Mouse (Mus musculus) monocyte, adult 59 days (primary cell): ENCODE results near the gene Aif1. TPM values are rescaled to one million over a fixed set of nuclear protein-coding genes. Genes with fewer than 3 reads are reported as not detected.

Source experiments
- total RNA-seq, 2 experiments: library from RNA; stranded (reverse); gene quantifications; one replicate each; pipeline ENCODE4 v1.2.4; 2023

The Aif1 gene
- 100 to 1,000 TPM; 172 to 206 TPM for total RNA-seq

DNA sequence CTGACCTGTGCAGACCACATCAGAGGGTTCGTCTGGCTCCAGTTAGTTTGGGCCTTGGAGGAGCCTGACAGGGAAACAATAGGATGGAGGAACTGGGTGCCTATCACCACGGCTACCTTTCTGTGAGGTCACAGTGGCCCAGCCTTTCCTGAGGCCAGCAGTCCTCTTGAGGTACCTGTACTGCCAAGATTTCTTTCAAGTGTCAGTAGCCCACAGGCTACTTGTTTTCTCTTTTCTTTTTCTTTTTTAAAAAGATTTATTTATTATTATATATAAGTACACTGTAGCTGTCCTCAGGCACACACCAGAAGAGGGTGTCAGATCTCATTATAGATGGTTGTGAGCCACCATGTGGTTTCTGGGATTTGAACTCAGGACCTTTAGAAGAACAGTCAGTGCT is at the start of gene Aif1:
Aif1 (minus strand) TSS at position 101 of the 400 bp plus-strand sequence.

DNA sequence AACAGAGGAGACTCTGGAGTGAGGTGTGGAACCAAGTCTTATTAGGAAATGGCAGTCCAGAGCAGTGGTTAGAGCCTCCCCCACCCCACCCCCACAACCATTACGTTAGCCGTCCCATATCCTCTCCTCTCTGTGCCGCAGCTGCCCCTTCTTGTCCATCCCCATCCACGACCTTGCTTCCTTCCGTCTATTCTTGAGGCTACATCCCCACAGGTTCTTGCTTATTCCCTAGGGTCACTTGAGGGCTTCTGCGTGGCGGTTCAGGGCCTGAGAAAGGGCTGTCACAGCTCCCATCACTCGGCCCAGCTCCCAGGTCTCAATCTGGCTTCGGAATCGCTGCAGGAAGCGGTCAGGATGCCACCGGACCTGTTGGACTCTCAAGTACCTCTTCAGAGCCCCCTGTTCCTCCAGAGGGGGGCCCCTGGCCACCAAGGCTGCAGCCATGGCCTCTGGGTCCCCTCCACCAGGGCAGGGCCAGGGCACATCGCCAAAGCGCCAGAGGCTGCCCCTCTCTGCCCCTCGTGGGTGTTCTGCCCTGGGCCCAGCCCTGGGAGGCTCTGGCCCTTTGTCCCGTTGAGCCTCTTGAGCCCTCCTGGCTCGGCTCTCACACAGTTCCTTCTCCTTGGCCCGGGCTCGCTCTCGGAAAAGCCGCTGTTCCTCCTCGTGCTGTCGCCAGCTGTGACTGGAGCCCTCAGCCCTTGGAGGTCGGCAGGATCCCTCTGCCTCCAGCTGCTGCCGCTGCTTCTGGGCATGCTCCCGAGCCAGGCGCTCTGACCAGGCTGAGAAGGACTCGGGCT is 44.5 kb upstream of the Aif1 start, which contains the start of gene Gm16181:
Gm16181 (plus strand) TSS at position 679 of the 797 bp plus-strand sequence.

GRCm38 (mm10) chr17:35204494-35205379 is 28.9 kb upstream of the Aif1 start, which contains the start of gene Lta:
Gene Lta (minus strand): TSS chr17:35205351.

DNA sequence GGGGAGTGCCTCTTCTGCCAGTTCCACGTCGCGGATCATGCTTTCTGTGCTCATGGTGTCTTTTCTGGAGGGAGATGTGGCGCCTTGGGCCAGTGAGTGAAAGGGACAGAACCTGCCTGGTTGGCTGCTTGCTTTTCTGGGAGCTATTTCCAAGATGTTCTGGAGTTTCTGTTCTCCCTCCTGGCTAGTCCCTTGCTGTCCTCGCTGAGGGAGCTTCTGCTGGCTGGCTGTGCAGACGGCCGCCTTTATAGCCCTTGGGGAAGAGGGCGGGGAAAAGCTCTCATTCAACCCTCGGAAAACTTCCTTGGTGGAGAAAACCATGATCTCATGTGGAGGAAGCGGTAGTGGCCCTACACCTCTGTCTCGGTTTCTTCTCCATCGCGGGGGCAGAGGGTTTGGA is 25.9 kb upstream of the Aif1 start, which contains the start of gene Tnf:
Tnf (minus strand) TSS at position 221 of the 400 bp plus-strand sequence.

GRCm38 (mm10) chr17:35193881-35194843 is 18.3 kb upstream of the Aif1 start, which contains the start of gene Ltb:
Gene Ltb (plus strand): TSS chr17:35194439.

DNA sequence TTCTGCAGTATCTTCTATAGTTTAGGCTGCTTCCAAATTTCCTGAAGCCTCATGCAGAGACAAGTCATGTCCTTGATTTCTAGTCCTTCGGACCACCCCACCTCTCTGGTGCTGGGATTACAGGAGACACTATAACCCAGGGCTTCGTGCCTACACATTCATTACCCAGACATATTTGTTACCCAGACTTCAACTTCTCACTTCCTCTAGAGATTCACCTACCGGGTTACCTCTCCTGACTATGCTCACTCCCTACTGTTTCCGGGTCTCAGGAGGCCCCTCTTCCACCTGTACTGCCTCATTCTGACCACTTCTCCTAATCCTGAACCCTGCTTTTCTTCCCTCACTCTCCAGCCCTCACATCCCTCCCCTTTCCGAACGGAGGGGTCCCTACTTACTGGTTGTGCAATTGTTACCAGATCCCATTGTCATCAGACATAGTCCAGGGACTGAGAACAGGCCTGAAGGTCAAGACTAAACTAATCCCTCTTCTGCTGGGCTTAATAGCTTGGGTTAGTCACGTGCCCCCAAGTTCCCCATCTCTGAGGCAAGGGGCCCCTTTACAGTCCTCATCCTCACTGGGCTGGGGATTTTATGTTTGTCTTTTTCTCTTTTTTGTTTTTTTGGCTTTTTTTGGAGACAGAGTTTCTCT is 12.2 kb upstream of the Aif1 start, which contains the start of gene Lst1:
Lst1 (minus strand) TSS at position 481 of the 652 bp plus-strand sequence.

DNA sequence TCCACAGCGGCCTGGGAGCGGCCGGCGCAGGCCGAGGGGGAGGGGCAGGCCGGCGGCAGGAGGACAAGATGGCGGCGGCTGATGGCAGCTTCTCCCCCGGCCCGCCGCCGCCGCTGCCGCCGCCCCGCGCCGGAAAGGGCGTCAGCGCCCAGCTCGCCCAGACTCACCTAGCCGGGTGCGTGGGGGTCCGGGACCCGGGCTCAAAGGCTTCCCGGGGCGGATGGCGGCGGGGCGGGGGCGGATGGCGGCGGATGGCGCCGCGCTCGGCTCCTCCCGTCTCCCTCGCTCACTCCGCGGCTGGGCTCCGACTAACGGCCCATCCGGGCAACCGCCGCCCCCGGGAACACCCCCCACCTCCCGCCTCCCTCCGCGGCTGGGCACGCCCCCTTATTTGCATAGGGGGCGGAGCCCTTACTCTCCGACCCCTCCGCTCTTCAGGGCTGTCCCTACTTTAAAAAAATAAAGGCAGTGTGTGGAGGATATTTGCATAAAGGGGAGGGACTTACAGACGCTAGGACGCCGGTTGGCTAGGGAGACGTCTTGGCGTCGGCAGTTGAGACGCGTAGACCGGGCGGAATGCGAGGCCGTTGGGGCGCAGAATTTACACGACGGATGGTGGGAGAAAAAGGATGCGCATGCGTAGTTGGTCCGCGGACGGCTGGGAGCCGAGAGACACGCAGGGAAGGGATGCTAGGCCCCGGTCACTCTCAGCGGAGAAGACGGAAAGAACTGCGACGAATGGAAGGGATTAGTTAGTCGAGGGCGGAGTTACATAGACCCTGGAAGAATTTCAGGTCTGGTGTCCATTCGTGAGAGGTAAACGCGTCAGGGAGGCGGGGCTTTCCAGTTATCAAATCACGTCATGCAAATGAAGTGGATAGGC is 11.1 kb downstream of the Aif1 start, which contains the start of gene Prrc2a:
Prrc2a (minus strand) TSS at position 330 of the 883 bp plus-strand sequence.

DNA sequence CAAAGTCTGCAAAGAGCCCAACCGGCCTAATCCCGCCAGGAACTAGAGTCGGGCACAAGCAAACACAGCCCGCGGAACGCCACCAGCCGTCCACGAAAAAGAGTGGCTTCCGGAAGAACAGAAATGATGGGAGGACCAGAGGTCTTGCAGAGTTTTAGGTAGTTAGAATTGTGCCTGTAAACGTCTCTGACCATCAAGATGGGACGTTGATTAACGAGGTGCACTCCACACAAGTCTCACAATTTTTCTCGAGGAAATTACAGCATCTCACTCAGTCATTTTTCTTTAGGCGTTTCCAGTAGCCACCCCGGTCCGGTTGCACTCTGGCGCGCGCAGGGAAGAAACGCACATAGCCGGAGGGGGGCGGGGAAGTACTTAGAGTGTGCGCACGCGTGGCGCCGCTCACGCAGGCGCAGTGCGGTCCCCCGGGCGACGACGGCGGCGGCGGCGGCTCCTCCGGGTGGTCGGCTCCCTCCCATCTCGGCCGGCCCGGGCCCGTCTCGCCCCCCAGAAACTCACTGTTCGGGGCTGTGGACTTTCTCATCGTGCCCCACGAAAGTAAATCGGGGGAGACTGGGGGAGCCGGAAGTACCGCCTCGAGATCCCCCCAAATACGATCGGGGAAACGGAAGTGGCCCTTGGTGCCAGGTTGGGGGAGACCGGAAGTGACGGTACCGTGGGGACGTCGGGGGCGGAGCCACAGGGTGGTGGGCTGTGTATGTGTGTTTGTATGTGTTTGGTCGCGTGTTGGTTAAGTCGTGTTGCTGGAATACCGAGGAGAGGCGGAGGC is 40.9 kb downstream of the Aif1 start, which contains the start of gene Bag6:
Bag6 (plus strand) TSS at position 378 of the 790 bp plus-strand sequence.

GRCm38 (mm10) chr17:35131500-35132173 is 44.2 kb downstream of the Aif1 start, which contains the start of gene Apom:
Gene Apom (minus strand): TSS chr17:35132050.

DNA sequence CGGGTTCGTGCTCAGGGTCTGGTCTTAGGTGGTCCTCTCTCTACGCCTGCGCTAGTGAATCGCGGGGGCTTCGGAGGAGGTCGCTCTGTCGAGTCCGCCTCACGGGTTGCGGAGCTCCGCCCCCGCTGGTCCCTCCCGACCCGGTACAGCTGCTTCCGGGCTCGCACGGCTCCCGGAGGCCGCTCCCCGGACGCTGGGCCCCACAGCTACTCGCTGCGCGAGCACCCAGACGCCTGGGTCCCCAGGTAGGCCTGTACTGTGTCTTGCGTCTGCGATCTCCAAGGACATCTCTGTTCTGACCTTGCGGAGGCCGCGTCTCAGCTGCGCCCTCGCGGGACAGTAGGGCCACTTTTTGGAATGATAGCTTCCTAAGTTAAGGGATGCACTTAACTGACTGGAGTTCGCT is 49.7 kb downstream of the Aif1 start, which contains the start of gene D17H6S53E:
D17H6S53E (plus strand) TSS at position 168 of the 406 bp plus-strand sequence.

DNA sequence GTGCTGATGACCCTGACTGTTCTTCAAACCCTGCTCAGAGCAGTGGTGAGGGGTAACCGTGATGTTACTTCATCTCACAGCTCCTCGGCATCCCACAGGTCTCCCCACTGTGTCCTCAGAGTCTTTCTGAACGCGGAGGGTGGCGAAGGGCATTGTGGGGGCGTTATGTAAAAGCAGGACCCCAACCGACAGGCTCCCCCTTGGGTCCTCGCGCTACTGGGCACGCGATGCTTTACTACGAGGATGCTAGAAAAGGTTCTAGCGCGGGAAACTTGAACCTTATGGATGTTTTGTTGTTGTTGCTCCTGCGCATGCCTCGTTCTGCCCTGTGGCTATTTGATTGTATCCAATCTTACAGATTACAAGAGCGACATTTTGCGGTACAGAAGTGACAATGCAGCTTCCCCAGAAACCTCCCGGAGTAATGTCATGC is 54.0 kb downstream of the Aif1 start, which contains the start of gene Csnk2b:
Csnk2b (minus strand) TSS at position 183 of the 433 bp plus-strand sequence.

DNA sequence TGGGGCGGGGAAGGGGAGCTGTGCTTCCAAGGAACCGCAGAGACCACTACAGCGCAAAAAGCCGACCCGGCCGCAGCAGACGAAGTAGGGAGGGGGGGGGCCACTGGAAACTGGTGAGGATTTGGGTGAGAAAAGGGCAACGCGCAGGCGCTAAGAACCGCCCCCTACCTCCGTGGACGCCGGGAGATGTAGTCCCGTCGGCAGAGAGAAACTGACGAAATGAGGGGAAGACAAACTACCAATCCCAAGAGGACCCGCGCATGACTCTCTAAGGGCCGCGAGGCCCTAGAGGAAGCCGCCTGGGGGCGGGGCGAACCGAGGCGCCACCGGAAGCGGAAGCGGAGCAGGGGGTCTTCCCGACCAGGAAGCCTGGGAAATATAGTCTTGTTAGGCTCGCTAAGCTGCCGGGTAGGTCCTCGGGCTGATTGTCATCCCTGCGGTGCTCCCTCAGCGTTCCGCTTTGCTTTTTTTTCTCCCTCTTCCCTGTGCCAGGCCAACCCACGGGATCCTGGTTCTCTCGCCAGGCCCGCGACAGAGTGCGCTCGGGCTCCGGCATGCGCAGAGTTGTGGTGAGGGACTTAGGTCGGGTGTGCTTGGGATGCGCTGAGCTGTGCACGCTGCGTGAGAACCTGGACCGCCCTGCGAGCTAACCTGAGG is 54.6 kb downstream of the Aif1 start, which contains the start of gene Gpank1:
Gpank1 (plus strand) TSS at position 313 of the 657 bp plus-strand sequence.

Other genes starting within 250 kb of the Aif1 start
- gene Neu1, start 244.8 kb downstream of the Aif1 start, total RNA-seq, result 10 to 100 TPM; 58.9 to 60.2 TPM
- 100 to 1,000 TPM; 240 to 289 TPM for gene Hspa1b, start 216.8 kb downstream of the Aif1 start, total RNA-seq
- gene Gm20481, start 206.2 kb downstream of the Aif1 start, total RNA-seq, result not detected
- 100 to 1,000 TPM; 322 to 373 TPM for gene Hspa1a, start 203.9 kb downstream of the Aif1 start, total RNA-seq
- gene Hspa1l, start 203.4 kb downstream of the Aif1 start, total RNA-seq, result under 1 TPM; 0.55 to 0.76 TPM
- 10 to 100 TPM; 18.6 to 21.1 TPM for gene Lsm2, start 194.2 kb downstream of the Aif1 start, total RNA-seq
- 10 to 100 TPM; 89.4 to 93.9 TPM for gene Vars, start 175.1 kb downstream of the Aif1 start, total RNA-seq
- under 1 TPM in 1 of 2 experiments, not detected in 1; 0.16 TPM for gene Vwa7, start 159.5 kb downstream of the Aif1 start, total RNA-seq
- not detected for gene Sapcd1, start 148.1 kb downstream of the Aif1 start, total RNA-seq
- 1 to 10 TPM; 1.0 to 2.2 TPM for gene Msh5, start 129.3 kb downstream of the Aif1 start, total RNA-seq
- gene Clic1, start 126.1 kb downstream of the Aif1 start, total RNA-seq, result 100 to 1,000 TPM; 258 to 267 TPM
- gene Ddah2, start 117.0 kb downstream of the Aif1 start, total RNA-seq, result 1 to 10 TPM; 1.2 to 1.7 TPM
- gene Ly6g6c, start 110.7 kb downstream of the Aif1 start, total RNA-seq, result not detected
- not detected for gene Mpig6b, start 109.9 kb downstream of the Aif1 start, total RNA-seq
- not detected for gene Ly6g6e, start 99.2 kb downstream of the Aif1 start, total RNA-seq
- gene Ly6g6d, start 98.0 kb downstream of the Aif1 start, total RNA-seq, result not detected
- not detected for gene Ly6g6f, start 90.5 kb downstream of the Aif1 start, total RNA-seq
- 10 to 100 TPM; 58.8 to 60.6 TPM for gene Abhd16a, start 86.8 kb downstream of the Aif1 start, total RNA-seq
- not detected for gene Ly6g5c, start 67.8 kb downstream of the Aif1 start, total RNA-seq
- gene Ly6g5b, start 60.6 kb downstream of the Aif1 start, total RNA-seq, result under 1 TPM; 0.42 to 0.61 TPM
- 10 to 100 TPM; 22.2 to 30.3 TPM for gene Gpank1, start 54.6 kb downstream of the Aif1 start, total RNA-seq
- 100 to 1,000 TPM; 133 to 155 TPM for gene Csnk2b, start 54.0 kb downstream of the Aif1 start, total RNA-seq
- gene D17H6S53E, start 49.7 kb downstream of the Aif1 start, total RNA-seq, result 10 to 100 TPM; 15.5 to 25.3 TPM
- not detected for gene Apom, start 44.0 kb downstream of the Aif1 start, total RNA-seq
- gene Bag6, start 40.9 kb downstream of the Aif1 start, total RNA-seq, result 100 to 1,000 TPM; 324 to 360 TPM
- 100 to 1,000 TPM; 227 to 228 TPM for gene Prrc2a, start 11.2 kb downstream of the Aif1 start, total RNA-seq
- gene Lst1, start 12.4 kb upstream of the Aif1 start, total RNA-seq, result 100 to 1,000 TPM; 935 to 974 TPM
- gene Ltb, start 18.4 kb upstream of the Aif1 start, total RNA-seq, result 10 to 100 TPM; 72.7 to 86.4 TPM
- 10 to 100 TPM; 57.3 to 92.8 TPM for gene Tnf, start 25.9 kb upstream of the Aif1 start, total RNA-seq
- not detected for gene Lta, start 29.3 kb upstream of the Aif1 start, total RNA-seq
- gene Gm16181, start 44.8 kb upstream of the Aif1 start, total RNA-seq, result 1 to 10 TPM in 1 of 2 experiments, not detected in 1; 1.3 TPM
- 1 to 10 TPM; 1.8 to 4.2 TPM for gene Atp6v1g2, start 57.6 kb upstream of the Aif1 start, total RNA-seq
- gene Nfkbil1, start 59.7 kb upstream of the Aif1 start, total RNA-seq, result 10 to 100 TPM; 13.1 to 13.4 TPM
- gene Ddx39b, start 65.7 kb upstream of the Aif1 start, total RNA-seq, result 100 to 1,000 TPM; 243 to 247 TPM
- 1,000 to 10,000 TPM; 2,563 to 2,615 TPM for gene H2-D1, start 86.7 kb upstream of the Aif1 start, total RNA-seq
- 10 to 100 TPM; 10.2 to 13.7 TPM for gene H2-Q1, start 144.3 kb upstream of the Aif1 start, total RNA-seq
- 10 to 100 TPM; 11.6 to 12.7 TPM for gene H2-Q2, start 166.2 kb upstream of the Aif1 start, total RNA-seq
- 100 to 1,000 TPM; 176 to 190 TPM for gene H2-Q4, start 203.5 kb upstream of the Aif1 start, total RNA-seq
- 10 to 100 TPM; 75.0 to 75.5 TPM for gene H2-Q6, start 248.8 kb upstream of the Aif1 start, total RNA-seq